Mouse (Mus musculus) MN1 (cell line): ENCODE measurements around the gene Parvb.
A peak's percentile ranks its signal among the peaks of the same experiment; 100 is the strongest.
"Not testable (repeated sequence)": the region's sequence is repeated elsewhere in the genome, so short reads cannot be mapped to it uniquely, and the experiment has no call there.

Source experiments
- DNase-seq: peaks from one replicate; pipeline ENCODE4 v3.0.0-alpha.2; 2016; ENCODE audit warnings: low spot score

Gene Parvb

GRCm38 (mm10) chr15:84256864-84257263 lies 25.0 kb downstream of the Parvb start:
- DNase-seq, result no peak

GRCm38 (mm10) chr15:84258602-84259355 lies 26.9 kb downstream of the Parvb start:
- no peak for DNase-seq

GRCm38 (mm10) chr15:84260123-84260822 lies 28.4 kb downstream of the Parvb start:
- DNase-seq, result peak; percentile 83

GRCm38 (mm10) chr15:84262630-84263029 lies 30.8 kb downstream of the Parvb start:
- no peak for DNase-seq

GRCm38 (mm10) chr15:84263573-84263972 lies 31.7 kb downstream of the Parvb start:
- no peak for DNase-seq

- no peak for DNase-seq
Measured at GRCm38 (mm10) chr15:84265141-84265540, 33.3 kb downstream of the Parvb start.

- DNase-seq, result no peak
Measured at GRCm38 (mm10) chr15:84266290-84266689, 34.4 kb downstream of the Parvb start.

- no peak for DNase-seq
Measured at GRCm38 (mm10) chr15:84267720-84268260, 35.9 kb downstream of the Parvb start.

GRCm38 (mm10) chr15:84269107-84269633 lies 37.3 kb downstream of the Parvb start:
- DNase-seq, result no peak

- no peak for DNase-seq
Measured at GRCm38 (mm10) chr15:84270032-84270431, 38.2 kb downstream of the Parvb start.

- DNase-seq, result no peak
Measured at GRCm38 (mm10) chr15:84270463-84270862, 38.6 kb downstream of the Parvb start.

GRCm38 (mm10) chr15:84276066-84276465 lies 44.2 kb downstream of the Parvb start:
- DNase-seq, result no peak

- no peak for DNase-seq
Measured at GRCm38 (mm10) chr15:84278091-84278490, 46.2 kb downstream of the Parvb start.

- peak; percentile 52 for DNase-seq
Measured at GRCm38 (mm10) chr15:84278656-84279055, 46.8 kb downstream of the Parvb start.

- no peak for DNase-seq
Measured at GRCm38 (mm10) chr15:84280309-84280708, 48.5 kb downstream of the Parvb start.

GRCm38 (mm10) chr15:84280712-84281347 lies 49.0 kb downstream of the Parvb start:
- peak; percentile 54 for DNase-seq

- no peak for DNase-seq
Measured at GRCm38 (mm10) chr15:84282206-84283085, 50.6 kb downstream of the Parvb start.

- peak; percentile 49 for DNase-seq
Measured at GRCm38 (mm10) chr15:84284059-84284458, 52.2 kb downstream of the Parvb start.

- no peak for DNase-seq
Measured at GRCm38 (mm10) chr15:84285453-84285852, 53.6 kb downstream of the Parvb start.

GRCm38 (mm10) chr15:84288953-84289352 lies 57.1 kb downstream of the Parvb start:
- not testable (repeated sequence) for DNase-seq

- DNase-seq, result no peak
Measured at GRCm38 (mm10) chr15:84291097-84291496, 59.3 kb downstream of the Parvb start.
